Mouse (Mus musculus): ENCODE measurements at regions not wholly inside any gene's neighbourhood (a gene's known extent, or its start where the extent isn't known, plus 50 kb on each side); places are given as distances from the start of the nearest gene placed in this dataset.
A peak's percentile ranks its signal among the peaks of the same experiment; 100 is the strongest.
"Not testable (repeated sequence)": the region's sequence is repeated elsewhere in the genome, so short reads cannot be mapped to it uniquely, and the experiment has no call there.

- peak; percentile 77 to 81 for DNase-seq (ENCODE audit: low spot score in 2 of 2)
These were observed 86.9 kb downstream of the Bdh1 start for GRCm38 (mm10) chr16:31508981-31509380.

GRCm38 (mm10) chr16:31510097-31510496 lies 88.0 kb downstream of the Bdh1 start:
- DNase-seq (ENCODE audit: low spot score in 2 of 2) = no peak

DNA sequence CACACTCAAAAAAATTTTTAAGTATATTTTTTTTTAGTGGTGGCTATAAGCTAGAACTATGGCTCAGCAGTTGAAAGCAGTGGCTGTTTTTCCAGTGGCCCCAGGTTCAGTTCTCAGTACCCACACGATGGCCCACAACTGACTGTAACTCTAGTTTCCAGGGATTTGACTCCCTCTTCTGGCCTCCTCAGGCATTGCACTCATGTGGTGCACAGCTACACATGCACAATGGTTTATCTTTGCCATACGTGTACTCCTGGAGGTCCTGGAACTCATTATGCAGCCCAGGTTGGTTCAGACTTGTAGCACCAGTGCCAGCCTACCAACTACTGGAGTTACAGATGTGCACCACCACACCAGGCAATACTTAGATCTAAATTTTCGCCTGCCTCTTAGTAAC lies 96.7 kb downstream of the Bdh1 start:
- no peak for DNase-seq (ENCODE audit: low spot score in 2 of 2)

- no peak for DNase-seq (ENCODE audit: low spot score in 2 of 2)
These were observed 98.0 kb downstream of the Bdh1 start for GRCm38 (mm10) chr16:31520081-31520480.

- no peak for DNase-seq (ENCODE audit: low spot score in 2 of 2)
These were observed 99.7 kb downstream of the Bdh1 start for GRCm38 (mm10) chr16:31521786-31522185.

GRCm38 (mm10) chr16:31526711-31527344 lies 104.7 kb downstream of the Bdh1 start:
- DNase-seq (ENCODE audit: low spot score in 2 of 2) = peak; percentile 47 to 62

DNA sequence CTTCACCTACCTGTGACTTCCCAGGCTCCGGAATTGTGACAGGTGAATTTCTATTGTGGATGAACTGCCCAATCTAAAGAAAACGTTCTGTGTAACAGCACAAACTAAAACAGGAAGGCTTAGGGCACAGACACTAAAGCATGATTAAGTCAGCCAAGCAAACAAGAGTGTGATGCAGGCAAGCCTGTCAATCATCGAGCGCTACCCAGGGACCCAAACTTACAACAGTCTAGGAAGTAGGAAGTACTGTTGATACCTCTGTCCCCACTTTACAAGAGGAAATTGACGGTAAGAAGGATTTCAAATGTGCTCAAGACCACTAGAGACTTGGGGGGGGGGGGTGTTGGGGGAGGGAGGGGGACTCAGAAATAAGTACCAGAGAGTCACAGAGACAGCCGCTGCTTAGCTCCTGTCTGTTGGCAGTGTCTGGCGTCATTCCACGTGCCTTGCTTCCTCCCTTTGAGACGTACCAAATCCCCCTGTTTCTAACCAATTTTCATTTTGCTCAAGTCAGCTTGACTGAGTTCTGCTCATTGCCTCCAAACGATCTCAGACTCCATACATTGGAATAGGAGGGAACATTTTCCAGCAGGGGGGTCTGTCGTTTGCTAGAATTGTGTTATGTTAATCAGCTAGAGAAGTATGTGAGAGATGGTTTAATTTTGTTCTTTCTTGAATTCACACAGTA lies 106.7 kb downstream of the Bdh1 start:
- DNase-seq (ENCODE audit: low spot score in 2 of 2) = no peak

DNA sequence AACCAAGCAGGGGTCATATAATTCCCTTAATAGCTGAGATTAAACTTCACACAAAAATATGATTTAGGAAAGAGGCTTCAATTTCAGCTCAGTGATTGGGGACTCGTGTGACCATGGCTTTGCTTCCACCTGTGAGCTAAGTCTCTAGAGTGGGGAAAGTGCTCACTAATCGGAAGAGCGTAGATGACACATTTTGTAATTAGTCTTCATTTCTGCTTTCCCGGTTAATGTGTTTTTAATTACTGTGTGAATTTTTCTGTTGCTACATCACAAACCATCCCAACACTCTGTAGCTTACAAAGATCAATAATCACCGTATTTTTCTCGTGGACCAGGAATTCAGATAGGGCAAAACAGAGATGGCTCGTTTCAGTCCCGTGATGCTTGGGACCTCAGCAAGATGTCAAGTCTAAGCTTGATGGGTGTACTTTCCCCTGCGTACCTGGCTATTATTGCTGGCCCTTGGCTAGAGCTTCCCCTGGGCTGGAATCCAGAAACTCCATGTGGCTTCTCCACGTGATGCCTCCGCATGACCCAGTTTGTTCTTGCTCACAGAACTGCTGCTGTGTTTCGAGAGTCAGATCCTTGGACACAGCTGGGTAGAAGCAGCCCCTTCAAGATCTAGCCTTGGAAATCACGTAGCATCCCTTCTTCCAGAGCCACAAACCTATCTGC lies 107.3 kb downstream of the Bdh1 start:
- no peak for DNase-seq (ENCODE audit: low spot score in 2 of 2)

DNA sequence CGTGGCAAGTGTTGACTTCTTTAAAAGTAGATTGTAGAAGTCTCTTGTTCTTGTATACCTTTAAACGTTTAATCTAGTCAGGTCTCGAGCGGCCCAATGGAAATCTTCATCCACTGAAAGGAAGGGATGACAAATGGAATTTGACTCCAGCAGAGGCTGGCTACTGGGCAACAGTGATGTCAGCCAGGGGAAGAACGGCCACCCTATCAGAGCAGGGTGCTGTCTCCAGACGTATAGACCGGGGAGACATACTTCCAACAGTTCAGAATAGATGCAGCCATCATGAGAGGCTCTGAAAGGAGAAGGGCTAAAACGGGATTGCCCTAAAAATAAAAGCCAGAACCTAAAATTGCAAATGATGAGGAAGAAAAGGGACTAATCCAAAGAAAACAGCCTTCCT lies 108.0 kb downstream of the Bdh1 start:
- no peak for DNase-seq (ENCODE audit: low spot score in 2 of 2)

GRCm38 (mm10) chr16:31533196-31533777 lies 111.2 kb downstream of the Bdh1 start:
- no peak for DNase-seq (ENCODE audit: low spot score in 2 of 2)

DNA sequence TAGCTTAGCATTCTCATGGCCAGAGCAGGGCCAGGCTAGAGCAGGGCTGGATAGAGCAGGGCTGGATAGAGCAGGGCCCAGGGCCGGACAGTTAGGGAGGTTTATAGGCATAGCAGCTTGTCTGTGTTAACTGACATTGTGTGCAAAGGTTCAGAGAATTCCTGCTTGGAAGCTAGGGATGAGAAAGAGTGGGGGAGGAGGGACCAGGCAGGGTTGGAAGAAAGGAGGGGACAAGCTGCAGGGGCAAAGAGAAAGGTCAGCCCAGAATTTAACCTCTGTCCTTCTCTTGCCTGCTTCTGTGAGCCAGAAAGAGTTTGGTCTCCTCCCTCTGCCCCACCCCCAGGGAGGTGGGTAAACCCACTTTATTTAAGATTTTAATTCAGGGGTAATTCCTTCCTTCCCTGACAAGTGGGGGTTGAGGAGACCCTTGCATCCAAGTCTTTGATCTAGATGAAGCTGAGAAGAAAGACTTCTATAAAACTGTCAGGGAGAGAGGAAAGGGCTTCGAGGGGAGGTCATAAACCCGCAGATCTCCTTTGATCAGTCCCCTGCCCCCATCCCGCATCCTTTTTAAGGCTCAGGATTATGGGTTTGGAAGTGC lies 112.9 kb downstream of the Bdh1 start:
- no peak for DNase-seq (ENCODE audit: low spot score in 2 of 2)

DNA sequence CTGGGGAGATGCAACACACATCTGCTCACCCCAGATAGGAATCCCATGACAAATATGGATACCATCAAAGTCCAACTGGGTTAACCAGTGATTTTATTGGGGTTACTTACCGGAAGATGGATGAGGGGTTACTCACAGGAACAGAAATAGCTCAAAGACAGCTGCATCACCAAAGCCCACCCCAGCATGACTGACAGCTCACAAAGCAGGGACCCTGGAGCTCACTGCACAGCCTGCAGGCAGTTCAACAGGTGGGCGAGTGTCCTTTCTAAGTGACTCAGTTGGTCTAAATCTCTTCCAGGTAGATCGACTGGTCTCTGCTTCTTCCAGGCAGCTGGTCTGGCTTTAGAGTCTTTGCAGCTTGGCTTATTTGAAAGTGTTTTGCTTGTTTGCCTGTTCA lies 114.2 kb downstream of the Bdh1 start:
- no peak for DNase-seq (ENCODE audit: low spot score in 2 of 2)

DNA sequence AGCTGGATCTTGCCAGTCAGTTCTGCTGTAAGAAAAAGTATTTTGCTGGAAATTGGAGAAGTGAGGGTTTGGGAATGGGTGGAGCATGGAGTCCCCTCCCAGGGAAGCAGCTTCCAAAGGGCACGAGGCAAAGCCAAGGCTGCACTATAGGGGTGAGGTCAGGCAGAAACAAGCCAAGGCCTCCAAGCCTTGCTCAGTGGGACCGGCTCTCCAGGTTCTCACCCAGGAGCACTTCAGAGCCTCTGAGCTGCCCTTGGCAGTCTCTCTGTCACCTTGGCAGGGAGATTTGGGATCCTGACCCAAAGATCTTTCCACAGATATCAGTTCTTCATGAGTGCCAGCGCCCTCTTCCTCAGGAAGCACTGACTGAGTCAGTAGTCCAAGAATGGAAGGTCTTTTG lies 116.5 kb downstream of the Bdh1 start:
- no peak for DNase-seq (ENCODE audit: low spot score in 2 of 2)

- DNase-seq (ENCODE audit: low spot score in 2 of 2) = no peak
These were observed 119.6 kb upstream of the Dlg1 start for GRCm38 (mm10) chr16:31543499-31544170.

DNA sequence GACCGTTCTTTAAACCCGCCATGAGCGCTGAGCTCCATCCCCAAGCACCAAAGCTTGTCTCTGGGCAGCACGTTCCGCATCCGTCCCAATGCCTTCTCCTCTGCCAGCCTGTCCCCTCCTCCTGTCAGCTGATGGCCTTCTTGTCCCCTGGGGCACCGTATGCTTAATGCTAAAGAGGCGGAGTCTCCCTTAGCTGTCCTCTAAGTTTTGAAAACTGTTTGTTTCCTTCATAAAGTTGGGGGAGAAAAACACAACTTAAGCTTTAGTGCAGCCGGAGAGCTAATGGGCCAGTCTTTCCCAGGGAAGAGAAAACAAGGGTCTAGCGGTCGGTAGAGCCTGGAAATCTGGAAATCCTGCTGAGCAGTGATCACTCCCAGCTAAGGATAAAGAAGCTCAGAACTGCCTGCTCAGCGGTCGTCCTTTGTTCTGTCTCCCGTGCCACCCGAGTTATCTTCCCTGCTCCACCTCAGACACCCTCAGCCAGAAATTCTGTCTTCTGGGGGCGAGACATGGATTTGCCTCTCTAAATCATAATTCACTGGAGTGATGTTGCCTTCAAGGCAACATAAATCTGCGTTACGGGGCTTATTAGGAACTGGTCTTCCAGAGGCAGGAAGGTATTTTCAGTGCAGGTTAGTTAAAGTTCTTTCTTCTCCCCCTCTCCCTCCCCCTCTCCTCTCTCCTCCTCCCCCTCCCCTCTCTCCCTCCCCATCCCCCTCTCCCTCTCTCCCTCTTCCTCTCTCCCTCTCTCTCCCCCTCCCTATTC lies 117.0 kb upstream of the Dlg1 start:
- DNase-seq (ENCODE audit: low spot score in 2 of 2) = no peak

GRCm38 (mm10) chr16:31546828-31547224 lies 116.4 kb upstream of the Dlg1 start:
- DNase-seq (ENCODE audit: low spot score in 2 of 2) = no peak

GRCm38 (mm10) chr16:31547391-31547790 lies 115.9 kb upstream of the Dlg1 start:
- DNase-seq (ENCODE audit: low spot score in 2 of 2) = no peak

- DNase-seq (ENCODE audit: low spot score in 2 of 2) = no peak
These were observed 113.3 kb upstream of the Dlg1 start for GRCm38 (mm10) chr16:31549975-31550374.

DNA sequence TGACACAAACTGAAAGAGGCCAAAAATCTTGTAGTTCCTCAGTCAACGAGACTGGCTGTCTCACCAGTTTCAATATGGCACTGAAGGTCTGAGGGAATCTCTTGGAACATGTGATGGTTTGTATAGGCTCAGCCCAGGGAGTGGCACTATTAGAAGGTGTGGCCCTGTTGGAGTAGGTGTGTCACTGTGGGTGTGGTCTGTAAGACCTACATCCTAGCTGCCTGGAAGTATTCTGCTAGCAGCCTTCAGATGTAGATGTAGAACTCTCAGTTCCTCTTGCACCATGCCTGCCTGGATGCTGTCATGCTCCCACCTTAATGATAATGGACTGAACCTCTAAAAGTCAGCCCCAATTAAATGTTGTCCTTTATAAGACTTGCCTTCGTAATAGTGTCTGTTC lies 112.7 kb upstream of the Dlg1 start:
- DNase-seq (ENCODE audit: low spot score in 2 of 2) = not testable (repeated sequence)

GRCm38 (mm10) chr16:31551416-31552151 lies 111.7 kb upstream of the Dlg1 start:
- DNase-seq (ENCODE audit: low spot score in 2 of 2) = no peak
